ENCODE assay signal across 8 mouse cellular contexts in genomic region chr13:73907683-73908412, GRCm38 (mm10). TPM values are rescaled to one million over a fixed set of nuclear protein-coding genes. Genes with fewer than 3 reads are reported as not detected.
DNase-seq lines count a peak whose midpoint lies in the region; ATAC-seq and TF ChIP-seq lines count a peak whose summit lies in the region.

No protein-coding gene starts in this region.

- H3K36me3 ChIP-seq in liver, postnatal 0 days (replicated peaks; ENCODE audit: insufficient read depth, low read length), result peaks cover 9% of the 10 kb centered on the region
- peaks cover 28% of the 10 kb centered on the region for H3K36me3 ChIP-seq in liver, embryonic 12.5 days
- peaks cover 4% of the 10 kb centered on the region for H3K36me3 ChIP-seq in hindbrain, embryonic 13.5 days

- no peak for ATAC-seq in liver, postnatal 0 days
- no peak for ATAC-seq in liver, embryonic 12.5 days
- peak; percentile 60 for ATAC-seq in Patski
- ATAC-seq in hindbrain, embryonic 13.5 days (ENCODE audit: low FRiP score), result peak; percentile 78; the same call in 1 of the 2 replicates

- no peaks in the 10 kb centered on the region for H3K9me3 ChIP-seq in liver, postnatal 0 days (ENCODE audit: low read length)
- H3K9me3 ChIP-seq in liver, embryonic 12.5 days (replicated peaks), result no peaks in the 10 kb centered on the region
- no peaks in the 10 kb centered on the region for H3K9me3 ChIP-seq in hindbrain, embryonic 13.5 days

- H3K4me3 ChIP-seq in liver, postnatal 0 days (ENCODE audit: low read depth, low read length), result no peak overlapping the region
- H3K4me3 ChIP-seq in liver, embryonic 12.5 days, result no peak overlapping the region
- no peak overlapping the region for H3K4me3 ChIP-seq in hindbrain, embryonic 13.5 days

- H3K27ac ChIP-seq in liver, postnatal 0 days (ENCODE audit: low read depth), result no peak overlapping the region
- H3K27ac ChIP-seq in liver, embryonic 12.5 days, result no peak overlapping the region
- H3K27ac ChIP-seq in hindbrain, embryonic 13.5 days, result no peak overlapping the region

- no peak overlapping the region for H3K9ac ChIP-seq in liver, postnatal 0 days (replicated peaks)
- H3K9ac ChIP-seq in liver, embryonic 12.5 days, result no peak overlapping the region
- H3K9ac ChIP-seq in hindbrain, embryonic 13.5 days, result no peak overlapping the region

- H3K4me1 ChIP-seq in liver, postnatal 0 days (ENCODE audit: insufficient read depth), result no peaks in the 10 kb centered on the region
- no peaks in the 10 kb centered on the region for H3K4me1 ChIP-seq in liver, embryonic 12.5 days
- no peaks in the 10 kb centered on the region for H3K4me1 ChIP-seq in hindbrain, embryonic 13.5 days (replicated peaks)

- in situ Hi-C loops in Patski (cut with MboI; ENCODE audit: low pct_unique_long_range_greater_than_20kb), result loop anchor here (5.0 kb wide), 3 partner anchors 76 to 266 kb away; no protein-coding TSS in a partner anchor

- intact Hi-C loops in left cerebral cortex, postnatal 4 days (cut with DNase I), result loop anchor here (2.0 to 5.0 kb wide), 2 partner anchors 76 to 189 kb away; no protein-coding TSS in a partner anchor

- POLR2A ChIA-PET in Patski (lab: Charles Lee), result no interaction called here

- no peak overlapping the region for H3K4me2 ChIP-seq in liver, postnatal 0 days (ENCODE audit: low read depth, low read length)
- H3K4me2 ChIP-seq in liver, embryonic 12.5 days, result no peak overlapping the region
- H3K4me2 ChIP-seq in hindbrain, embryonic 13.5 days, result no peak overlapping the region

- DNase-seq in liver, postnatal 0 days, result peak; percentile 30
- DNase-seq in Patski (ENCODE audit: low read depth, low spot score), result no peak
- DNase-seq in embryo, embryonic 10.5 days (ENCODE audit: low spot score), result peak; percentile 76
- DNase-seq in left cerebral cortex, postnatal 4 days, result peak; percentile 42
- peak; percentile 77 for DNase-seq in retina, embryonic 14.5 days (ENCODE audit: low spot score)
- DNase-seq in ovary, postnatal 36 days (ENCODE audit: low spot score), result no peak

- CTCF ChIA-PET in Patski (lab: Charles Lee), result interaction anchor here (0.7 to 3.0 kb wide), 11 partner anchors 9 to 190 kb away, joined by 3 to 12 read pairs (median 3); no protein-coding TSS in a partner anchor

- 57% methylated on average over 2 of the region's 2 CpGs for WGBS in liver, postnatal 0 days (ENCODE audit: insufficient replicate concordance)
- WGBS in liver, embryonic 12.5 days (ENCODE audit: insufficient replicate concordance), result 61% methylated on average over 2 of the region's 2 CpGs
- WGBS in hindbrain, embryonic 13.5 days, result 78% methylated on average over 2 of the region's 2 CpGs

- peak; percentile 85 for TF ChIP-seq CTCF in liver, postnatal 0 days (IDR thresholded peaks at IDR 0.05; ENCODE audit: low read depth)
- TF ChIP-seq CTCF in Patski (IDR thresholded peaks at IDR 0.05), result peak; percentile 69

- TF ChIP-seq EP300 in liver, postnatal 0 days (IDR thresholded peaks at IDR 0.05; ENCODE audit: low read depth), result no peak

- H3K27me3 ChIP-seq in liver, postnatal 0 days (ENCODE audit: insufficient read depth, low read length), result no peaks in the 10 kb centered on the region
- no peaks in the 10 kb centered on the region for H3K27me3 ChIP-seq in liver, embryonic 12.5 days (replicated peaks)
- no peaks in the 10 kb centered on the region for H3K27me3 ChIP-seq in Patski
- H3K27me3 ChIP-seq in hindbrain, embryonic 13.5 days, result no peaks in the 10 kb centered on the region

RNA-seq across cellular contexts. Expression of gene Trip13, which starts 29.7 kb away (rescaled TPM):
- 6.9 and 7.7 TPM in 2 replicates for polyA plus RNA-seq in liver, postnatal 0 days (2015; fragmentation: Nextera tagmentation; extraction: Ambion mirVana)
- polyA plus RNA-seq in liver, embryonic 12.5 days (2016; fragmentation: Nextera tagmentation; extraction: Ambion mirVana), result 37.6 and 38.6 TPM in 2 replicates
- polyA plus RNA-seq in Patski (2021), result 14.8 TPM
- 14.0 and 15.2 TPM in 2 replicates for polyA plus RNA-seq in hindbrain, embryonic 13.5 days (2015; fragmentation: Nextera tagmentation; extraction: Ambion mirVana)
- total RNA-seq in left cerebral cortex, postnatal 4 days (2021), result 1 to 10 TPM; 7.0 to 8.7 TPM

RNA-seq across cellular contexts. Expression of gene Brd9, which starts 29.8 kb away (rescaled TPM):
- polyA plus RNA-seq in liver, postnatal 0 days (2015; fragmentation: Nextera tagmentation; extraction: Ambion mirVana), result 10.3 and 10.6 TPM in 2 replicates
- polyA plus RNA-seq in liver, embryonic 12.5 days (2016; fragmentation: Nextera tagmentation; extraction: Ambion mirVana), result 19.9 and 20.2 TPM in 2 replicates
- polyA plus RNA-seq in Patski (2021), result 36.0 TPM
- polyA plus RNA-seq in hindbrain, embryonic 13.5 days (2015; fragmentation: Nextera tagmentation; extraction: Ambion mirVana), result 98.9 and 105 TPM in 2 replicates
- total RNA-seq in left cerebral cortex, postnatal 4 days (2021), result 100 to 1,000 TPM; 108 to 110 TPM

RNA-seq across cellular contexts. Expression of gene Zdhhc11, which starts 55.8 kb away (rescaled TPM):
- polyA plus RNA-seq in liver, postnatal 0 days (2015; fragmentation: Nextera tagmentation; extraction: Ambion mirVana), result not detected in 2 replicates
- not detected in 2 replicates for polyA plus RNA-seq in liver, embryonic 12.5 days (2016; fragmentation: Nextera tagmentation; extraction: Ambion mirVana)
- not detected for polyA plus RNA-seq in Patski (2021)
- not detected in 2 replicates for polyA plus RNA-seq in hindbrain, embryonic 13.5 days (2015; fragmentation: Nextera tagmentation; extraction: Ambion mirVana)
- not detected for total RNA-seq in left cerebral cortex, postnatal 4 days (2021)

Comparison
In these comparisons a context has a peak if more than half of its experiments do, and no peak if none do; other contexts are left out.
1. ATAC-seq: peak in Patski (single experiment) and hindbrain, embryonic 13.5 days (single experiment); none in liver, postnatal 0 days (single experiment) and liver, embryonic 12.5 days (single experiment).
2. DNase-seq: peak in liver, postnatal 0 days (single experiment), embryo, embryonic 10.5 days (single experiment), left cerebral cortex, postnatal 4 days (single experiment) and retina, embryonic 14.5 days (single experiment); none in Patski (single experiment) and ovary, postnatal 36 days (single experiment).